Mouse (Mus musculus): ENCODE measurements around the gene Dnmt3c.
"Not testable (repeated sequence)": the region's sequence is repeated elsewhere in the genome, so short reads cannot be mapped to it uniquely, and the experiment has no call there.

The Dnmt3c gene

GRCm38 (mm10) chr2:153696352-153696751, at the start of gene Dnmt3c:
Gene Dnmt3c (plus strand): TSS chr2:153696652.
- no peak for DNase-seq

- DNase-seq = peak; percentile 9
Measured at GRCm38 (mm10) chr2:153648773-153649297, 47.6 kb upstream of the Dnmt3c start.

- peak; percentile 48 for DNase-seq
Measured at GRCm38 (mm10) chr2:153649298-153650013, 47.0 kb upstream of the Dnmt3c start, which contains the start of gene Dnmt3b. Gene Dnmt3b (plus strand): TSS chr2:153649450.

GRCm38 (mm10) chr2:153650014-153650687, 46.3 kb upstream of the Dnmt3c start:
- DNase-seq = peak; percentile 45

GRCm38 (mm10) chr2:153651681-153652080, 44.8 kb upstream of the Dnmt3c start:
- DNase-seq = no peak

GRCm38 (mm10) chr2:153657659-153658058, 38.8 kb upstream of the Dnmt3c start:
- not testable (repeated sequence) for DNase-seq

GRCm38 (mm10) chr2:153660616-153661015, 35.8 kb upstream of the Dnmt3c start:
- DNase-seq = no peak

GRCm38 (mm10) chr2:153665401-153665800, 31.1 kb upstream of the Dnmt3c start:
- DNase-seq = no peak

- DNase-seq = no peak
Measured at GRCm38 (mm10) chr2:153668754-153669376, 27.6 kb upstream of the Dnmt3c start.

- DNase-seq = no peak
Measured at GRCm38 (mm10) chr2:153670111-153670510, 26.3 kb upstream of the Dnmt3c start.

- DNase-seq = no peak
Measured at GRCm38 (mm10) chr2:153672619-153673018, 23.8 kb upstream of the Dnmt3c start.

- DNase-seq = not testable (repeated sequence)
Measured at GRCm38 (mm10) chr2:153675364-153675763, 21.1 kb upstream of the Dnmt3c start.

GRCm38 (mm10) chr2:153676944-153677343, 19.5 kb upstream of the Dnmt3c start:
- no peak for DNase-seq

GRCm38 (mm10) chr2:153677550-153677949, 18.9 kb upstream of the Dnmt3c start:
- no peak for DNase-seq

GRCm38 (mm10) chr2:153679959-153680358, 16.5 kb upstream of the Dnmt3c start:
- no peak for DNase-seq

- DNase-seq = not testable (repeated sequence)
Measured at GRCm38 (mm10) chr2:153693413-153693812, 3.0 kb upstream of the Dnmt3c start.

- peak; percentile 69 for DNase-seq
Measured at GRCm38 (mm10) chr2:153694462-153695085, 1.9 kb upstream of the Dnmt3c start.

GRCm38 (mm10) chr2:153703389-153703788, 6.9 kb downstream of the Dnmt3c start:
- DNase-seq = no peak

- DNase-seq = peak; percentile 37
Measured at GRCm38 (mm10) chr2:153710701-153711330, 14.4 kb downstream of the Dnmt3c start.

- no peak for DNase-seq
Measured at GRCm38 (mm10) chr2:153712646-153713091, 16.2 kb downstream of the Dnmt3c start.

- no peak for DNase-seq
Measured at GRCm38 (mm10) chr2:153713227-153713626, 16.8 kb downstream of the Dnmt3c start.

GRCm38 (mm10) chr2:153717861-153718260, 21.4 kb downstream of the Dnmt3c start:
- not testable (repeated sequence) for DNase-seq
